Mouse (Mus musculus) mouse embryonic stem cell (cell line): Measurements from ENCODE around the gene Ralgapa2.
"Not testable (repeated sequence)": the region's sequence is repeated elsewhere in the genome, so short reads cannot be mapped to it uniquely, and the experiment has no call there.

ENCODE experiments used
- in situ Hi-C, 2 experiments: fragments of 300-500 bp; cut with MboI; formaldehyde crosslinking; loops; 1 replicate in 1 of 2; 3 replicates in 1 of 2; pipeline ENCODE4 v1.14.3; 2019 to 2020; ENCODE audit warnings: low sequenced_read_pairs in 2 of 2, low pct_unique_long_range_greater_than_20kb in 1 of 2, mixed read lengths in 1 of 2; ENCODE audit not compliant: unreplicated experiment in 1 of 2

Gene Ralgapa2

DNA sequence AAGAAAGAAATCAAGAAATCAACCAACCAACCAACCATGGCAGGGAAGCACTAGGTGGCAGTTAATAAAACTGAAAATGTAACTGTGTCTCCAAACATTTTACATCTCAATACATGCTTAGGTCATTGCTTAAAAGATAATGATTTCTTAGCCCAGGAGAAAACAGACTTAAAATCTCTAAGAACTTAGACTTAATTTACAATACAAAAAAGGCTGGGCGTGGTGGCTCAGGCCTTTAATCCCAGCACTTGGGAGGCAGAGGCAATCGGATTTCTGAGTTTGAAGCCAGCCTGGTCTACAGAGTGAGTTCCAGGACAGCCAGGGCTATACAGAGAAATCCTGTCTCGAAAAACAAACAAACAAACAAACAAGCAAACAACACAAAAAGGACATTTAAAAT is 45.3 kb downstream of the Ralgapa2 start:
- in situ Hi-C loops: not testable (repeated sequence)

DNA sequence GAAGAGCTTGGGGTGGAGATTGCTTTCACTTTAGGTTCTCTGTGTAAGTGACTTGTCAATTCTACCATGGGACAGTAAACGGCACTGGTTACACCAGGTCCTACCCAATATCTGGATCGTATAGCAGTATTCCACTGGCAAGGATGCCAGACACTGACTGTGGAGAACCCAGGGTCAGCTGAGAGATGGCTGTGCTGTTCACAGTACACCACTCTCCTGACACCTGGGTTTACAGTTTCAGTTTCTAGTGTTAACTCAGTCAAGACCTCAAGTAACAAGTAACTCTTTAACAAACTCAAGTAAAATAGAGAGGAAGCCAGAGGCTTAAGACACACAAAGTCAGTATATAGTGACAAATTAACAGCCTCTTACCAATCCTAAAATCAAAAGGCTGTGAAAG is 54.6 kb downstream of the Ralgapa2 start:
- in situ Hi-C loops: no loop called here

- in situ Hi-C loops: no loop called here
Measured at GRCm38 (mm10) chr2:146456612-146457011, 55.5 kb downstream of the Ralgapa2 start.

DNA sequence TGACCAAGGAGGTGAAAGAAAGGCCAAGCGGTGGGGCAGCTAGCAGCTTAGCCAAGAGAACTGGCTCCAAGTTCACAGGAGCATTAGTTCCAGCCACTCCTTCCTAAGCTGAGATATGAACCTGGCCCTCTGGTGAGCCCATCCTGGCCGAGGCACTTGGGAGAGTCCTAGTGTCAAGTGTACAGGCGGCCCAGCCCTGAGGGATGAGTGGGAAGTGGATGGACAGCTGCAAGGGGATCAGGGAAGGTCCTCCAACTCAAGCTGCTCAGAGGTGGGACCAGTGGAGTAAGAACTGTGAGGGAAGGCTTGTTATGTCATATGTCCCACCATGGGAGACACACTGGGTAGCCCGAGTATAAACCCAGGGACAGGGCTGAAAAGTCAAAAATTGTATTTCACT is 56.1 kb downstream of the Ralgapa2 start:
- in situ Hi-C loops: no loop called here

DNA sequence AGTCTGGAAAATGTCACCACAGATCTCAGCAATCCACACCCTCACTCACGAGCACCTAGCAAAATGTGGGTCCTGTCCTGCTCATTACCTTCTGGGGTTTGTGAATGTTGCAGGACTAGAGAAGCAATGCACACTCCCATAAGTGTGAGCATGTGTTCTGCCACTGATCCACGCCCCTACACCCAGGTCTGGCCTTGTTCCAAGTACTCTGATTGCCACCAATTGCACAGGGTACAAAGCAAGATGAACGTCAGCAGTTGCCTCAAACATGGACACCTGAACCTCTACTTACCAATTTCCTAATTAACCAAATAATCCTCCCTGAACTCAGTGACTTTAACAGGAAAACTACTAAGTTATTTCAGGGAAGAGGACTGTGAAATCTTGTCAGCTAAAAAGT is 68.1 kb downstream of the Ralgapa2 start:
- in situ Hi-C loops: no loop called here

DNA sequence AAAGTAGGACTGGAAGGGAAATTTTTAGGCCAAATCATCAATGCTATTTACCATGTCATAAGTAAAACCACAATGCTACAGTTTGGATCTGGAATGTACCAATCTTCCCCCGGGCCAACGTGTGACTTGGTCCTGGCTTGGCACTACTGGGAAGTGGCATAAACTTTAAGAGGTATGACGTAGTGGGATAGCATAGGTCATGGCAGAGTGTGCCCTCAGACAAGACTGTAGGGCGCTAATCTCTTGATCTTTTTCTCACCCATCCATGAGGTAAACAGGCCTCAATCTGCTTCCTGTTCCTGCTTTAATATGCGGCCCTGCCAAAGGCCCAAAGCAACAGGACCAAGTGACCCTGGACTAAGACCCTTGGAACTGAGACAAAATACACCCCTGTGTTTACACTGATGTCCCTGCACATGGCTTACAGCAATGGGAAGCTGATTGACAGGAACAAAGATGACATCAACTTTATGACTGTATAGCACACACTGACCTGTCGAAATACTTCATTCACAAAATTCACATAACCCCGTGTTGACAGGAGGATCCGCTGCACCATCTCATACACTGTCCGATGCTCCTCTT is 68.8 kb downstream of the Ralgapa2 start:
- in situ Hi-C loops: no loop called here

GRCm38 (mm10) chr2:146441711-146442110 is 70.4 kb downstream of the Ralgapa2 start:
- in situ Hi-C loops: no loop called here

DNA sequence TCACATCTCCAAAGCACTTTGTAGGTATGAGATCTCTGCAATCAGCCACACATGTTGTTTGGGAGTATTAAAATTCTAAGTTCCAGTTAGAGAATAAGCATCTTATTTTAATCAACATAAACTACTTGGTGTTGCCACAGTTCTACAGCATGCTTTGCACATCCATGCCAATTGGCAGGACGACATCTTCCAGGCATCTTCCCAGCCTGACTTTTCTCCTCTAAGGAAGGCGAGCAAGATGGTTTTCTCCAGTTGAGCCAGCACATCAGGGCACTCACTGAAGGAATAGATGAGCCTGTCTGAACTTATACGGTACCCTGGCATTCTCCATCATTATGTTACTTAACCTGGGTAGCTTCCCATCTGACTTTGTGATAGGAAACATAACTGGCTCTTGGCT is 83.4 kb downstream of the Ralgapa2 start:
- in situ Hi-C loops: no loop called here

DNA sequence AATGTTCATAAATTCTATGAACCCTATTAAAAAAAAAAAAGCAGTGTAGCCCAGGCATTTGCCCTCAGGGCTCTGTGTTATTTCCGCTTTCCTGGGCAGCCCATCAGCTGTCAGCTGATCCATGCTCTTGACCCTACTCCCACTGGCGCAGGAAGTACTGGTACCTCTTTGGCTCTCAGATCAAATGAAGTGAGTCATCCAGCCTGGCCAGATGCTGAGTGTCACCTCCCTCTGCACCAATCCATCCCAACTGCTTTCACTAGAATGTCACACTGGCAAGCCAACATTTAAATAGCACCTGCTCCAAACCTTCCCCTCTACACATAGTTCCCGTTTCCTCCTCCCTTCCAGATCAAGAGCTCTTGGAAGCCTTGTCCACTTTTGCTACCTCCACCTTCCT is 84.8 kb downstream of the Ralgapa2 start:
- in situ Hi-C loops: no loop called here

DNA sequence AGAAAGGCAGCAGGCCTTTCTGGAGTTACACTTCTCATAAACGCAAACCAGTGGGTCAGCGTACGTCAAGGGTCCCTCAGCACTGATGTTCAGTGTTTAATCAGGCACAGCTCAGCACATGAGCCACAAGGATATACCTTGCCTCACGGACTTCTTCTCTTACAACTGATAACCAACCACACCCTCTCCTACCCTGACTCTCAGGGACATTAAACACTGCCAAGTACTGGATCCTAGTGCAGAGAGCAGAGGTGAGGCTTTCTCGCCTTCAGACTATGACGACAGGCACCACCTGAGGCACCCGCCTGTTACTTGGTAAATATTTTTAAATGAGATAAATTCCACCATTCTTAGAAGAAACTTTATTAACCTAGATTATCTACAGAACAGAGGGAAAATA is 85.8 kb downstream of the Ralgapa2 start:
- in situ Hi-C loops: no loop called here

GRCm38 (mm10) chr2:146425235-146425634 is 86.9 kb downstream of the Ralgapa2 start:
- in situ Hi-C loops: no loop called here

DNA sequence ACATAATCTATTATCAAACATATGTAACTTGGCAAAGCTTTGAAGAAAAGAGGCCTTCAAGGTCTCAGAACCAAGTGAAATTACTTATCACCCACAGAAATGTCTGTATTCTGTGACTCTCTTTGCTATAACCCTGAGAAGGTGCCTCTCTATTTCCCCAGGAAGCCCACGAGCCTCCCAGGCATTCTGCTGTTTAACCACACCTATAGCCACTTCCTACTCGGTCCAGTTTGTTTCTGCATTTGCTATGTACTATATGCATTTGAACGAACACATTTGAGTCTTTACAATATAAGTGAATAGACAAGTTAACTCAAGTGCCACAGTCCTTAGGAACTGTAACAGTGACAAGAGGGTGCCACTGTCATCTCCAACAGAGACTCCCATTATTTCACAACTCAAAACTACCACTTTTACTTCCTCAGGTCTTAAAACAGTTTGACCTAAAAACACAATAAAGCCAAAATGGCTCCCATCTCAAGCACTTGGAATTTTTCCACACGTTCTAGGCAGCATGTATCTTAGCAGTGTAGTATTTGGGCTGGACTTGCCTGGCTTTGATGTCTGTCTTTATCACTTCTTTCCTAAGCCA is 88.3 kb downstream of the Ralgapa2 start:
- in situ Hi-C loops: loop anchor here (25.0 kb wide), 1 partner anchor 462 kb away; no protein-coding TSS in a partner anchor

DNA sequence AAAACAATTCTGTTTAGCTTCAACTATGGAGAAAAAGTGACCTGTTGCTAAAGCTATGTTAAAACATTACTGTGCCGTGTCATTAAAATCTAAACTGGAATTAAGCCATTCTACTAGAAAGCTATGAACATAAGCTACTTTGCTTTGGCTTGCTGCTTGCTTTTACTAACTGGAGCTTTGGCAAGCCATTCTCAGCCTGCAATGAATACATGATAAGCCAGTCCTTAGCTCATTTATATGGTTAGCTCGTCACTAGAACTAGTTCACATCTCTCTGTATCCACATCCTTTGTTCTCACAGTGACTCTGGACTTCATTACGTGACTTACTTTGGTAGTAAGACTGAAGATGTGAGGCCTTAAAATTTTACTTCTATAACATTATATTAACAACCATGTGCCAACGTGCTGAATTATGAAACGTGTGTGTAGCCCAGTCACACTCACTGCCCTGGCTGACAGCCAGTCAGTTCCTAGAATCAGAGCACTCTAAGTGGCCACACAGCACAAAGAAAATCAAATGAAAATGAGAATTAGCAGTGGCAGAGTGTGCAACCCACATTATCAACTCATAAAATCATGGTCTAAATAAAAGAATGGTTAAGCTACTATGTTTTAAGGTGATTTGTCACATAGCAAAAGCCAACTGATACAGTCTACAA is 89.0 kb downstream of the Ralgapa2 start:
- in situ Hi-C loops: loop anchor here (25.0 kb wide), 1 partner anchor 461 kb away; no protein-coding TSS in a partner anchor

DNA sequence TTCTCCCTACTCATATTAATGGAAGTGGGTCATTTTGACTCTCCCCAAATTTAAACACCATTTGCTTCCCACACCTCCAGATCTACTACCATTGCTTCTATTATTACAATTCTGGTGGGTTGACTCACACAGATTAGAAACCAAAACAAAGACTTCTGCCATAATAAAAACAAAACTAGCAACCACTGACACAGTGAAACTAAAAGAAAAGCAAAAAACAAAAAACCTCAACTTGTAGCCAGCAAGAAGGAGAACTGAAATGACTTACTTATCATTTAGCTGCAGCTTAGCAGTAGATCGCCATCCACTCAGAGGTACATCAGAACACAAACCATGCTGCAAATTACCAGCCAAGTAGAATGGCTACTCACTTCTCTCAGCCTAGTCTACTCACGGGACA is 95.9 kb downstream of the Ralgapa2 start:
- in situ Hi-C loops: loop anchor here (25.0 kb wide), 1 partner anchor 454 kb away; no protein-coding TSS in a partner anchor

GRCm38 (mm10) chr2:146414484-146415291 is 97.5 kb downstream of the Ralgapa2 start:
- in situ Hi-C loops: loop anchor here (25.0 kb wide), 1 partner anchor 452 kb away; no protein-coding TSS in a partner anchor

DNA sequence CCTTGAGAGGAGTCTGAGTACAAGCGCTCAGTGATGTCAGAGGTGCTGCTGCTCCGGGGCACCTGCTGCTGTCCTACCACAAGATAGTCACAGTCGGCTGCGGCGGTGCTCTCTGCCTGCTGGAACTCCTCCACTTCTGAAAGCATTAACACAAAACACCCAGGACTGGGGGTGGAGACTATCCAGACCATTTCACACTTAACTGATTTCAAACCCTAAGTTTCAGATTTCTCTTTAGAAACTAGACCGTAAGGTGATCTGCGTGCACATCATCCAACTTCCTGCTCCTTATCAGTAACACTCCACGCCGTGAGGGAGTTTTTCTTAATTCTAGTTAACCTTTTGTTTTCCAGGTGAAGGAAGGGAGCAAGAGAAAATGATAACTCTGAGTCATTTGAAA is 99.4 kb downstream of the Ralgapa2 start:
- in situ Hi-C loops: loop anchor here (25.0 kb wide), 1 partner anchor 450 kb away; no protein-coding TSS in a partner anchor

GRCm38 (mm10) chr2:146411904-146412303 is 100.2 kb downstream of the Ralgapa2 start:
- in situ Hi-C loops: loop anchor here (25.0 kb wide), 1 partner anchor 450 kb away; no protein-coding TSS in a partner anchor

- in situ Hi-C loops: loop anchor here (25.0 kb wide), 1 partner anchor 445 kb away; no protein-coding TSS in a partner anchor
Measured at GRCm38 (mm10) chr2:146407078-146407477, 105.1 kb downstream of the Ralgapa2 start.

DNA sequence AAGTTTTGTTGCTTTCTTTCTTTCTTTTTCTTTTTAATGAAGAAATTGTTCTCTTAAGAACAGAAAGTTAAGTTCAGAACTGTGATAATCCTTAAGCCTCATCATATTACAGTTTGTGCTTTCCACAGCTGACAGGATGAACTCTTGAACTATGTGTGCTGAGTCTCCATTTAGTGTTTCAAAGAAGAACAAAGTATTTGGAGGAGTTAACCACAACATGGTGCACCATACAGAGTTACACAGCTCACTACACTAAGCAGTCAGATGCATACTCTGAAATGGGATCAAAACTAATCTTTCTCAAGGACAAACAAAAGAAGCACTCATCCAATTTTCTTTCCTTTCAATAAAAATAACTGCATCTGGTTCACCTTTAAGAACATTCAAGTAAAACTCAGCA is 110.6 kb downstream of the Ralgapa2 start:
- in situ Hi-C loops: loop anchor here (25.0 kb wide), 1 partner anchor 439 kb away; no protein-coding TSS in a partner anchor
